Mouse (Mus musculus) heart, postnatal 0 days (tissue): ENCODE measurements around the gene Gm1113.

ENCODE experiments used
- CTCF ChIP-seq: IDR thresholded peaks from 2 replicates; pipeline ENCODE4 v1.5.1; 2016; ENCODE audit warnings: antibody characterized with exemption, control low read depth, low read depth
- EP300 ChIP-seq: IDR thresholded peaks from 2 replicates; pipeline ENCODE4 v1.6.1; 2016; ENCODE audit warnings: antibody characterized with exemption, low read depth

DNA sequence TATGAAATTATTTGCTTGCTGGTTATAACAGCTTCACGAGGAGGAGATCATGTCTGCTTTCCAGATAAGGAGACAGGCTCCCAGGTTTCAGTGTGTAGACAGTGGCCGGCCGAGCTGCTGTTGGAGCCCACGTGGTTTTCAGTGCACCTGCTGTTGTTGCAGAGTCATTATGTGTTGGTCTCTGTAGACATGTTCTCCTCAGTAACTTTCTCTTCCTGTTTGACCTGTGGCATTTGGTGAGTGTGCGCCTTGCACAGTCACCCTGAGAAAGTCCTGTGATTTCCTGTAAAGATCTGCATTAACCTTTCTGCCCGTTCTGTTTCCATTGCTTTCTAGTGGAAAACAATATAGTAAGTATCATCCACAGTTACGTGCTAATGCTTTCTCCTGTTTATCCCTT is 42.7 kb downstream of the Gm1113 start:
- TF ChIP-seq CTCF: no peak
- TF ChIP-seq EP300: no peak
